Mouse (Mus musculus) frontal cortex, adult 2 months (tissue): ENCODE measurements at regions not wholly inside any gene's neighbourhood (a gene's known extent, or its start where the extent isn't known, plus 50 kb on each side); places are given as distances from the start of the nearest gene placed in this dataset.

ENCODE experiments used
- DNase-seq, 2 experiments: peaks; one replicate each; pipeline ENCODE4 v3.0.0; 2022; ENCODE audit warnings: low spot score in 1 of 2; ENCODE audit errors: extremely low spot score in 1 of 2

DNA sequence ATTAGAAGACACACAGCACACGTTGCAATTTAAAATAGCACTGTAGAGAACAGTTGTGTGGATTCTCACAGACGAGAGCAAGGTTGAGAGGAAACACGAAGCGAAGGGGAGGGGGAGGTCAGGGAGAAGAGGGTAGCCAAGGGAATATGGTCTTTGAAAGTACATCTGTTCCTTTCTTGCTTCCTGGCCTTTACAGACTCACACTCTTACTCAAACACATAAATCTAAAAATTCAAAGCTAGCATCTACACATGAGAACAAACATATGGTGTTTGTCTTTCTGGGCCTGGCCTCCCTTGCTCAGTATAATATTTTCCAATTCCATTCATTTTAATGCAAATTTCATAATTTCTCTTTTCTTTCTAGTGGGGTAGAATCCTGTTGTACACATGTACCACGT is 124.0 kb upstream of the Arrdc4 start:
- no peak for DNase-seq

DNA sequence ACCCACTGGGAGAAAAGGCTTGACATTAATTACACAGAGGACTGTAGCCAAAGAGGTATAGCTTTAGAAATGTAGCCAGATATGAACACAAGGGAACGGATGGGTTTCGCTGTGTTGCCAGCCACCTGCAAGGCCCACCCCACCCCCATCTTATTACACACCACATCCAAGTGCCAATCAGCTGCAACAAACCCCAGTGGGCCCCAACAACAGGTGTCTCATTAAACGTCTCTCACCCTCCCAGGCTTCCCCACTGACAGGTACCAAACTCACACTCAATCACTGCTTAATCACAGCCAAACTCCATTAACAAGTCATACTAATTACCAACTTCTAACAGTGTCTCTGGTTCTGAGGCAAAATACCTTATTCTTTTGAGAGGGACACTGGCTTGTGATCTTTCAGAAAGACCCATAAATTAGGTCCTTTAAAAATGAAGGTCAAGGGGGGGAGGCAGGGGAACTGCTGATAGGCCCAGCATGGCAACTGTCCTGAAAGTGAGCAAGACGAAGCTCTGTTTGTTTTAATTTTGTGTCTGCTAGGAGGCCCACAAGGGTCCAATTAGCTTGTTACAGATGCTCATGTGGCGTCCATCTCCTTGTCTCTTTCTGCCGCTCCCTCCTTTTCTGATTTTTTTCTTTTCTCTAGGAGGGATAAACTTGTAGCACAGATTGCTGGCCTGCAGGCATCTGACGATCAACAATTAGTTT is 115.4 kb upstream of the Arrdc4 start:
- no peak for DNase-seq

DNA sequence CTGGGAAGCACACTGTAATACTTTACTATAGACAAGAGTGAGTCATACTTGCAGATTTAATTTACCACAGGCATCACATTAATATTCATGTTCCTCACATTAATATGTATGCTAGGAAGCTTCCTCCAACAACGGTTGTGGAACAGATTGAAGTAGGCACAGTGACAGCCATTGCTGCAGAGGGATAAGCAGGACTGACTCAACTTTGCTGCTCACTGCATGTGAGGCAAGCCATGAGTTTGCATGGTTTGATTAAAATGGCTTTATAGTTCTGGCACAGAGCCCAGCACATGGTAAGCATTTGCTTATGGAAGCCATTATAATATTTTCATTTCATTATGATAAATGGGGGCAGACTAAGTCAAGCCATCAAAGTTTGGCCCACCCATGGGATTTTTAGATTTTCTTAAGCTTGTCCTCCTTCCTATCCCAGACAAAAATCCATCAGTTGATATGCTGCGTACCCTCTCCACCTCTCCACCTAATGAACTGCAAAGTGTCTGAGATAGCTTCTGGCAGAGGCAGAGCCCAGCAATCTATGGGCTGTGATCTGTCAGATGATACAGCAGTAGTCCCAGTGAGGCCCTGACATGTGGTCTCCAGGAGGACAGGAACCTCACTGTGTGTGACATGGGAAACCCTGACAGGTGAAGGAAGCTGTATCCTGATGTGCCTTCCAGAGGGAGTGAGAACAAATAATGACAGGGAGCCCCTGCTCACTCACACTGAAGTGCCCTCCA is 109.6 kb upstream of the Arrdc4 start:
- peak; percentile 31 to 62 for DNase-seq

DNA sequence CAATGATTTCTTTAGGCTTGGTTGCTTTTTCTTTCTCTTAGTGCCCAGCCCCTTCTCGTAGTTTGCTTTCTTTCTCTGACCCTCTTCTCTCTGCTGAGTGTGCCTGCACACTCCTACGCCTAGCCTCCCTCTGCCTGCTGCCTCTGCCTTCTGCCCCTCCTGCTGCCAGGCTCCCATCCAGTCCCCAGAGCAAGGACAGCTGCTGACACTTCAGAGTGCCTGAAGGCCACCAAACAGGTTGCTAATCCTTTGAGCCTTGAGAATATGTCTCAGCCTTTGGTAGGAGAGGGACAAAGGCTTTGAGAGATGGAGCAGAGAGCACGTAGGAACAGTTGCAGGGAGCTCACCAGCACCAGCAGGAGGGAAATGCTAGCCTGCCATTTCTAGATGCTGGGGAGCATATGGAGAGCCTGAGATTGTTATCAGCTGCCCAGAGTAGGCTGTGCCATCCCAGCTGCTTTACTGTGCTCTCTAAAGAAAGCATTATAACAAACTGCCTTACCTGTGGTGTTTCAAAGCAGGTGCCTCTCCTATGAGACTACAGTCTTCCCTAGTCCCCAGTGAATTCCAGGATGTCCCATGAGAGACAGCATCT is 103.0 kb upstream of the Arrdc4 start:
- DNase-seq = peak in 1 of 2 experiments; percentile 47

DNA sequence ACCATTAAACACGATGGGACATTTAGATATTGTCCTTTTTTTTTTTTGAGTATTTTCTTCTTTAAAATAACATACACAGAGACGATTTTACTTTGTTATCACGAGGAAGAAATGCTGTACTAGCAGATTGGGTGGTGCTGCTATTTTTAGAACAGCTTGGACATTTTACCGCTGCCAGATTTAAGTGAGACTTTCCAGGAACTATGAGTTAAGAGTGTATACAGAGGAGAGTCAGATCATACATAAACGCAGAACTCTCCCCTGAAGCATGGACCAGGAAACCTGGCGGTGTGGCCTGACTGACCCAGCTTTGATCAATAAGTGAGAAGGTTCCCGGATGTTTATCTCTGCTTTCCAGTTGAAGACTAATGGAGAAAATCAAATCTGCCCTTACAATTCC is 95.6 kb upstream of the Arrdc4 start:
- DNase-seq = no peak

DNA sequence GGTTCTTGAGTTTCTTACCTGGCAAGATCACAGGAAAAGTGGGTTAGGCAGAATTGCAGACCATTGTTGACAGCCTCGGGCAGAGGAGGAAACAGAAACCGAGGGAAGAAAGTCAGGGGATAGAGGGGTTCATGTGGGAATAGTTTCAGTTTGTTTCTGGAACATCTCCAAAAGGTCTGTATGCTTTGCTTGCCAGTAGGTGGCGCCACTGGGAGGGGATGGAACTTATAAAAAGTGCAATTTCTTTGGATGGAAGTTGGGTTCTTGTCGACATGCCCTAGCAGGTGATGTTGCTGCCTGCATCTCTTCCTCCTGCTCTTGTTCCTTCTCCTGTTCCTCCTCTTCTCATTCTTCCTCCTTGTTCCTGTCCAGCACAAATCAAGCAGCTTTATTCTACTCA is 94.3 kb upstream of the Arrdc4 start:
- no peak for DNase-seq

DNA sequence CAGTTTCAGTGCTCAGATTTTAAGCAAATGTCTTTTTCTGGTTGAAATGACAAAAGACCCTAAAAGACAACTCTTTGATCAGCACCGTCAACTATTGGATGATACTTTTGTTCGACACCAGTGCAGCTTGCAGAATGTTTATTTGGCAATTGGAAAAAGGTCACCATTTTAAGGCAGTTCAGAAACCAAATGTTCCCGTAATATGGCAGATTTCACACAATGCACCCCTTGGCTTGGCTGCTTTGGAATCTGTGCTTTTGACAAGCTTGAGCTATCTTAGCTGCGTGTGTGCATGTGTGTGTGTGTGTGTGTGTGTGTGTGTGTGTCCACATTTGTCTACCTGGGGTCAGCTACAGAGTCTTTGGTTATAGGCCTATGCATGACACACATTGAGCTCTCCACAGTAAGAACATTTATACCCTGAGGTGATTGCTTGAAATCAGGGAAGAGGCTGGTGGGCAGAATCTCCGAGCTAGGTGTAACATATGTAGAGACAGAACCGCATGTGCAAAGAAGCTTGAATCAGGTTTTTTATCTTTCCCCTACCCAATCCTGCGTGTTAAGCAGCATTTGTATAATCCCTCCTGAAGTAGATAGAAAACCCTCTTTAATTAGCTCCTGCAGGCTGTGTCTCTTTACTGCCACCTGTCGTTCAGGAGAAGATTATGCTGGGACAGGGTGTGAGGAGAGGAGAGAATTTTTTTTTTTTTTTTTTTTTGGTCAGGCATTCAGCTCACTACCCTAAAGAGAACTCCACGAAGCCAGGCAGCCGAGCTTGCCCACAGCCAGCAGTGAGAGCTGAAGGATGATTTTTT is 85.1 kb upstream of the Arrdc4 start:
- DNase-seq = peak in 1 of 2 experiments; percentile 39

DNA sequence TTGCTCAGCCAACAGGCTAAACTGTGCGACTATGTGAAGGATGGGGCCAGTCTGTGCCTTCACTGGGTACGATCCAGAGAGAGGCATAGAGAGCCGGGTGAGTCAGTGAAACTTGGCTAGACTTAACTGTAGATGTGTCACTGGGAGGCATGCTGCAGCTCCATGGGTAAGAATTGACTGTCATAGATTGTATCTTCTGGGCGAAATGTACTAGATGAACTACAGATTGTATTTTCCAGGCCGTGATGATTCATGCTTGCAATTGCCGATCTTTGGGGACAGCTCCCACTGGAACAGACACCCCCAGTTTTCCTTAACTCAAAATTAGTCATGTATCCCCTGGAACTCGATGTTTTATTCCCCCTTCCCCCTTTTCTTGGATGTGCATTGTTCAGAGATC is 84.5 kb upstream of the Arrdc4 start:
- DNase-seq = peak; percentile 67 to 72

DNA sequence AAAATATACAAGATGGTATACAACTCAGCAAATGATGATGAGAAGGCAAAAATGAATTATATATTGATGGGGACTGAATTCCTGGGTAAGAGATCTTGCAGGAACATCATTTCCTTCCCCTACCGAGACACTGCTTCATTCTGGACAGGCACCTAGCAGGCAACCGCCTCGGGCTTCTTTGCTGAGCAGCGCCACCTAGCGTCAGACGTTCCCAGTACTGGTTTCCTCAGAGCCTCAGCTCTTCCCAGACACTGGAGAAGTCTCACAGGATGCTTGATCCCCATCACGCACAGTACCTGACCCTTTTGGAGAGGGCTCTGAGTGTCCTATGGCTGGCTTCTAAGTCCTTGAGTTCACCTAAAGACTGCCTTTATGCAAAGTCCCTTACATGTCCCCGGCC is 80.8 kb upstream of the Arrdc4 start:
- DNase-seq = peak; percentile 49 to 95

DNA sequence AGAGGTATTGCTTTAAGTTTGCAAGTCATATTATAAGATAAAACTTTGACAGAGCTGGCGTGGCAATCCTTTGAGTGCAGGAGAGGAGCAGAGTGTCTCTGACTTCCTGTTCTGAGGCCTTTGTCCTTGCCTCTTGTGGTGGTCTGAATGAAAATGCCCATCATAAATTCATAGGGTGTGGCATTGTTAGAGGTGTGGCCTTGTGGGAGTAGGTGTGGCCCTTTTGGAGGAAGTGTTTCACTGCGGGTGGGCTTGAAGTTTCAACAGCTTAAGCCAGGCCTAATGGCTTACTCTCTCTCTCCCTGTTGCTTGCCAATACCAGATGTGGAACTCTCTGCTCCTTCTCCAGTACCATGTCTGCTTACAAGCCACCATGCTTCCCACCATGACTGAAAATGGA is 75.4 kb upstream of the Arrdc4 start:
- no peak for DNase-seq

DNA sequence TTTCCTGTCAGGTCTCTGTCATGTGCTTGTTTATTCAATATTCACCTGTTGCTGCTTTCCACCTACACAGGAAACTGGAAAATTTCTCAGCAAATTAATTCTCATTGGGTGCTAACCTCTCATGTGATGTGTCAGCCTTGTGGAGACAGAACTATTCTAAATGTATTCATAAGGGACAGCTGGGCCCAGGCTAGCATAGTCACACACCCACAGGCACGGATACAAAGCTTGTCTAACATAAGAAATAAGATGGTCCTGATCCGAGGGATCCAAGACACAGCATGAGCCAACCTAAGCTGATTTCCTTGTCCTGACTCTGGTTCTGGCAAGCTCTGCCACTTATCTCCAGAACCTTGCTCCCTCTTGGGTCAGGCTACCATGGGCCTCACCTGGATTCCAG is 74.6 kb upstream of the Arrdc4 start:
- DNase-seq = no peak

DNA sequence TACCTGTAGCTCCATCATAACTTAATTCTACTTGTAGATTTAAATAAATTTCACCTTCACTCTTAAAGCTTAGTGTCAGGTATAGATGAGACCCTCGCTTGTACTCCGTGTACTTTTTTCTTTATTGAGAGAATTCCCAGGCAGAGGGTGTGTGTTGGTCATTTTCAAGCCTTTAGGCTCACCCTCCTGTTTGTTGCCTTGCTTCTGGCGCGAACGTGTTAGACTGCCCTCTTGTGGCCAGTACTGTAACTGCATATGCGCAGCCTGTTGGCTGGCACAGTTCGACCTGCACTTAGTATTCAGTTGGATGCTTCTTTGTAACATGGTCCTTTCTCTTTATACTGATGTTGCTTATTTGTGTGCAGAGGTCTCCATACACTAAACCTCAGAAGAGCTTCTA is 74.1 kb upstream of the Arrdc4 start:
- DNase-seq = peak in 1 of 2 experiments; percentile 77

DNA sequence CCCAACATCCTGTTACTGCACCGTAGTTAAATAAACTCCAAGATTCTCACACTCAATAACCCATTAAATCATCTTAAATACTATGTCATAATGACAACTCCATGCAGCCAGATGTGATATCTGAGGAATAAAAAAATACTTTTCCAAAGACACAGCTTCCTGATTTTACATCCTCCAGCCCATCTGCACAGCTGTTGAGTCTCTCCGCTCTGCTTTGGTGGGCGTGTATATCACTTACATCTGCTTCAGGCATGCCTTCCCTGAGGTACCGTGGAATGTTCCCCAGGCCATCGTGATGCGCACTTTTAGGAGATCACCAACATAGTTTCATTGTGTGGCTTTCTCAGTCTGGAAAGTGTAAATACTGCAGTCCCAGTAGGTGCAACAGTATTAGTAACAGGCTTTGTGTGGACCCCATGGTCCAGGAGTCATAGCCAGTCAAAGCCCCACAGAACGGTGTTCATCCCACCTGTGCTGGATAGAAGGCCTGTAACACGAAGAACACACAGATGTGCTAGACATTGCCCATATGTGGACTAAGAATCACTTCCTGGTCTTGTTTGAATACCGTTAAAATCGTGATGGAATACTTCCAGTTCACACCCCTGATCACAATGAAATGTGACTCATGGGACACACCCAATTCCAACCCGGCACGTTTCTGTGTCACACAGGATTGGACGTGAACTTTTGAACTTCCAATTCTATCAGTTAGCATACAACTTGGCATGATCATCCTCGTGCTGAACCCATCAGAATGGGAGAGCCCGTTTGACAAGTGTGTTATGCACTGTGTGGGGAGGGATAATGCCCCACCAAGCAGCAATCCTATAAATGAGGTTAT is 66.0 kb upstream of the Arrdc4 start:
- DNase-seq = no peak

DNA sequence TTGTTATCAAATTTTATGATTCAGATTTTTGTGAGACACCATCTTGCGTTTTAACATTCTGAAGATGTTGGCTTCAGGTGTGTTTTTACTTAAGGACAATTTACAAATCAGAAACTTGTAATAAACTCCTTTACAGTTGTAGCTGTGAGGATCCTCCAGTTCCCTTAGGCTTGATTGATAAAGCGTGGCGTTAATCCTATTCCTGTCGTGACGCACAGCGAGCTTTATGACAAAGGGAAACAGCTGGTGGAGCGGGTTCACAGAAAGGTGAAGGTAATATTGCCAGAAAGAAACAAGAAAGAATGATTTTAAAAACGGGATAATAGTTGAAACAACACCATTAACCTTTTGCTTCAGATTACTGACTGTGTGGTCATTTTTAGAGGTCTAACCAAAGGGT is 60.7 kb upstream of the Arrdc4 start:
- DNase-seq = no peak
